Mouse (Mus musculus) brain, embryonic 14.5 days (tissue): ENCODE data around the gene Nxpe4.

Source experiments
- CTCF ChIP-seq: fragments of 200-500 bp; IDR thresholded peaks from 2 replicates; pipeline ENCODE4 v1.5.1; 2012; ENCODE audit warnings: inconsistent platforms, mild to moderate bottlenecking, moderate library complexity, borderline replicate concordance; ENCODE audit not compliant: insufficient read depth, insufficient read length; ENCODE audit errors: extremely low read depth
- POLR2A ChIP-seq: fragments of 200-500 bp; IDR thresholded peaks from 2 replicates; pipeline ENCODE4 v1.6.1; 2012; ENCODE audit warnings: mild to moderate bottlenecking, inconsistent platforms, borderline replicate concordance; ENCODE audit not compliant: poor library complexity, insufficient read depth, insufficient read length, severe bottlenecking; ENCODE audit errors: extremely low read depth

GRCm38 (mm10) chr9:48345456-48345855 is 183.6 kb downstream of the Nxpe4 start:
- TF ChIP-seq POLR2A, result no peak
- TF ChIP-seq CTCF, result no peak
